Mouse (Mus musculus) E14TG2a.4 (cell line): Measurements from ENCODE around the gene Clta.
A peak's percentile ranks its signal among the peaks of the same experiment; 100 is the strongest.

ENCODE experiments used
- H3K27me3 ChIP-seq: 2 replicates; pipeline ENCODE4 v1.6.1; 2014; ENCODE audit warnings: low read length, control low read depth; ENCODE audit not compliant: insufficient read depth
- H3K36me3 ChIP-seq: 2 replicates; pipeline ENCODE4 v1.6.1; 2014; ENCODE audit warnings: low read length, control low read depth; ENCODE audit not compliant: insufficient read depth
- H3K4me1 ChIP-seq: replicated peaks from 2 replicates; pipeline ENCODE4 v1.6.1; 2014; ENCODE audit warnings: low read depth, low read length, control low read depth
- H3K4me3 ChIP-seq: replicated peaks from 2 replicates; pipeline ENCODE4 v1.5.1; 2014; ENCODE audit warnings: mild to moderate bottlenecking, low read length
- H3K9me3 ChIP-seq: 2 replicates; pipeline ENCODE4 v1.6.1; 2014; ENCODE audit warnings: low read length, control low read depth
- CTCF ChIP-seq: conservative IDR thresholded peaks from 2 replicates; pipeline ENCODE4 v1.5.1; 2014; ENCODE audit warnings: low read length
- NANOG ChIP-seq: IDR thresholded peaks from 2 replicates; pipeline ENCODE4 v1.6.1; 2014; ENCODE audit warnings: borderline replicate concordance, low read length, mixed read lengths
- POU5F1 ChIP-seq: IDR thresholded peaks from 2 replicates; pipeline ENCODE4 v1.6.1; 2014; ENCODE audit warnings: low read length, borderline replicate concordance

Clta gene

GRCm38 (mm10) chr4:43984326-43984725 lies 19.9 kb upstream of the Clta start:
- Histone ChIP-seq H3K9me3 (no peaks in the 10 kb centered on the region), H3K4me3 (peak overlapping the region; percentile 52), H3K4me1 (peaks cover 58% of the 10 kb centered on the region), H3K36me3 (peaks cover 13% of the 10 kb centered on the region), H3K27me3 (peaks cover 35% of the 10 kb centered on the region)
- TF ChIP-seq CTCF (no peak), NANOG (no peak), POU5F1 (no peak)

DNA sequence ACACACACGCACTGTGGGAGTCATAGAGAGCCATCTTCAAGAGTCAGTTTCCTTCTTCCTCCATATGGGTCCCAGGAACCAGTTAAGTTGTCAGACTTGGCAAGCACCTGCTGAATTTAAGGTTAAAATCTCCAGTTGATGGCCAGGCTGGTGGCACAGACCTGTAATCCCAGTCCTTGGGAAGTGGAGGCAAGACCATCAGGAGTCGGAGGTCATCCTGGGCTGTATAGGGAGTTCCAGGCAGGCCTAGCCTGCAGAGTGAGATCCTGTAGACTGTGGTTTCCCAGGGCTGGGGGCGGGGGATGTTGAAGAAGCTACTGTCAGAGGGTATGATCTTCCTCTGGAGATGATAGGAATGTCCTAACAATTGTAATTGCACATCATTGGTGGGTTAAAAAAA lies 15.3 kb upstream of the Clta start:
- peaks cover 11% of the 10 kb centered on the region for H3K36me3 ChIP-seq
- H3K9me3 ChIP-seq: no peaks in the 10 kb centered on the region
- peaks cover 20% of the 10 kb centered on the region for H3K27me3 ChIP-seq
- H3K4me1 ChIP-seq: peaks cover 31% of the 10 kb centered on the region
- TF ChIP-seq POU5F1 (no peak), CTCF (no peak), NANOG (no peak)
- H3K4me3 ChIP-seq: no peak overlapping the region

GRCm38 (mm10) chr4:43993072-43993471 lies 11.2 kb upstream of the Clta start:
- TF ChIP-seq CTCF (no peak), NANOG (no peak), POU5F1 (no peak)
- Histone ChIP-seq H3K36me3 (peaks cover 18% of the 10 kb centered on the region), H3K9me3 (no peaks in the 10 kb centered on the region), H3K4me1 (peaks cover 58% of the 10 kb centered on the region), H3K27me3 (no peaks in the 10 kb centered on the region), H3K4me3 (peak overlapping the region; percentile 84)

- TF ChIP-seq POU5F1 (no peak), CTCF (no peak), NANOG (no peak)
- H3K27me3 ChIP-seq: no peaks in the 10 kb centered on the region
- H3K4me3 ChIP-seq: peak overlapping the region; percentile 84
- H3K4me1 ChIP-seq: peaks cover 55% of the 10 kb centered on the region
- no peaks in the 10 kb centered on the region for H3K9me3 ChIP-seq
- peaks cover 12% of the 10 kb centered on the region for H3K36me3 ChIP-seq
Measured at GRCm38 (mm10) chr4:43994342-43994741, 9.9 kb upstream of the Clta start.

GRCm38 (mm10) chr4:44003622-44004021 lies 630 bp upstream of the Clta start:
- Histone ChIP-seq H3K4me1 (peaks cover 24% of the 10 kb centered on the region), H3K36me3 (peaks cover 24% of the 10 kb centered on the region), H3K9me3 (no peaks in the 10 kb centered on the region), H3K4me3 (peak overlapping the region; percentile 75), H3K27me3 (no peaks in the 10 kb centered on the region)
- TF ChIP-seq POU5F1 (no peak), CTCF (no peak), NANOG (no peak)

DNA sequence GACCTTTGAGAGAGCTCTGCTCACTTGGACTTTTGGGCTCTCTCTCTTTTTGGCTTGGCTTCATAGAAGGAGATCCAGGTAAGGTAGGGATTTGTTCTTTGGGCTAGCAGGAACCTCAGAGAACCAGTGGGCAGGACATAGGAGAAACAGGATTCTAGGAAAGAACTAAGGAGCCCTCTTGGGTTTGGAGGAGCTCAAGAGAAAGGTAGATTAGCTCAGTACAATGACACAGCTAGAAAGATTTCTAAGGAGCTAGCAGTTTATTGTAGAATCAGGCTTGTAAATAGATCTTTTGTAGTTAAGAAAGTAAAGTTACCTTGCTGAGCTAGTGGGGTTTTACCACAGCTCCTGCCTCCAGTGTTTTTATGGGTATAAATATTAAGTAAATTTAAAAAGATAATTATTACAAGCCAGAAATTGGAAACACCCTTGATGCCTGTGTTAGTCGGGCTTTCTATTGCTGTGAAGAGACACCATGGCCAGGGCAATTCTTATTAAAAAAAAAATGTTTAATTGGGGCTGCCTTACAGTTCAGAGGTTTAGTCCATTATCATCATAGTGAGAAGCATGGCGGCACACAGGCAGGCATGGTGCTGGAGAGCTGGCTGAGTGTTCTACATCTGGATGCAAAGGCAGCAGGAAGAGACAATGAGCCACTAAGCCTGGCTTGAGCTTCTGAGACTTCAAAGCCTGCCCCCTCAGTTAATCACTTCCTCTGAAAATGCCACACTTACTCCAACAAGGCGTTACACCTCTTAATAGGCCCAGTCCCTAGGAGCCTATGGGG lies 564 bp downstream of the Clta start:
- Histone ChIP-seq H3K36me3 (peaks cover 24% of the 10 kb centered on the region), H3K9me3 (no peaks in the 10 kb centered on the region), H3K27me3 (no peaks in the 10 kb centered on the region), H3K4me3 (peak overlapping the region; percentile 75), H3K4me1 (peaks cover 28% of the 10 kb centered on the region)
- TF ChIP-seq CTCF (no peak), NANOG (no peak)

- peaks cover 47% of the 10 kb centered on the region for H3K4me1 ChIP-seq
- no peaks in the 10 kb centered on the region for H3K9me3 ChIP-seq
- H3K27me3 ChIP-seq: no peaks in the 10 kb centered on the region
- peaks cover 57% of the 10 kb centered on the region for H3K36me3 ChIP-seq
- no peak overlapping the region for H3K4me3 ChIP-seq
- no peak for TF ChIP-seq CTCF
- TF ChIP-seq NANOG: no peak
- no peak for TF ChIP-seq POU5F1
Measured at GRCm38 (mm10) chr4:44010176-44010575, 5.9 kb downstream of the Clta start.

GRCm38 (mm10) chr4:44010893-44011292 lies 6.6 kb downstream of the Clta start:
- peak overlapping the region; percentile 100 for H3K4me3 ChIP-seq
- H3K36me3 ChIP-seq: peaks cover 59% of the 10 kb centered on the region
- no peaks in the 10 kb centered on the region for H3K27me3 ChIP-seq
- TF ChIP-seq POU5F1 (no peak), NANOG (no peak), CTCF (no peak)
- peaks cover 46% of the 10 kb centered on the region for H3K4me1 ChIP-seq
- no peaks in the 10 kb centered on the region for H3K9me3 ChIP-seq

DNA sequence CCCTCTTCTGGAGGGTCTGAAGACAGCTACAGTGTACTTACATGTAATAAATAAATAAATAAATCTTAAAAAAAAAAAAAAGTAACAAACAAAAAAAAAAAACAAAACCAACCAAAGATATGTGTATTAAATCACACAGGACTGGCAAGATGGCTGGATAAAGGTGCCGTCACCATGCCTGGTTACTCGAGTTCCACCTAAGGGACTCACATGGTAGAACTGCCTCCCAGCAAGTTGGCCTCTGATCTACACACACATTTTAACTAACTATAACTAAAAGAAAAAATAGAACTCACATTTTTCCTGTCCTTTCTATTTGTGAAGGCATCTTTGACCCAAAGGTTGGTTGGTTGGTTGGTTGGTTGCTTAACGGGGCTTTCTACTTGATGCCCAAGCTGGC lies 7.5 kb downstream of the Clta start:
- no peak for TF ChIP-seq NANOG
- no peak for TF ChIP-seq CTCF
- TF ChIP-seq POU5F1: no peak
- Histone ChIP-seq H3K36me3 (peaks cover 67% of the 10 kb centered on the region), H3K4me1 (peaks cover 55% of the 10 kb centered on the region), H3K27me3 (no peaks in the 10 kb centered on the region), H3K9me3 (no peaks in the 10 kb centered on the region), H3K4me3 (peak overlapping the region; percentile 100)
